Mouse (Mus musculus): Measurements from ENCODE around the gene Gm49320.

- TF ChIP-seq CTCF (IDR thresholded peaks at IDR 0.05; ENCODE audit: low read depth) (no peak), EP300 (IDR thresholded peaks at IDR 0.05; ENCODE audit: low read depth) (no peak)
These were observed 20.6 kb downstream of the Gm49320 start, which contains the start of gene Ctxn1 for GRCm38 (mm10) chr8:4259125-4259804.

Data from liver, postnatal 0 days (tissue).